Mouse (Mus musculus) inflammation-experienced regulatory T-cells, adult 6 months (primary cell): Measurements from ENCODE around the gene Fam189b. TPM values are rescaled to one million over a fixed set of nuclear protein-coding genes. Genes with fewer than 3 reads are reported as not detected.

Experiments used
- ATAC-seq: one replicate; pipeline ENCODE4 v1.8.0; 2017
- polyA plus RNA-seq, 3 experiments: library from polyadenylated mRNA; unstranded; fragments of 100-300 nt; shearing (Covaris generic); gene quantifications; one replicate each; pipeline ENCODE4 v1.2.1; 2017

Gene Fam189b
- polyA plus RNA-seq, 3 experiments from 2014 or later, result 132 to 223 (median 213) TPM

- no peak for ATAC-seq
Measured at GRCm38 (mm10) chr3:89166945-89167344, 16.0 kb upstream of the Fam189b start.

- ATAC-seq, result no peak
Measured at GRCm38 (mm10) chr3:89174844-89175243, 8.1 kb upstream of the Fam189b start.

- ATAC-seq, result no peak
Measured at GRCm38 (mm10) chr3:89175544-89175943, 7.4 kb upstream of the Fam189b start.

- no peak for ATAC-seq
Measured at GRCm38 (mm10) chr3:89176421-89176820, 6.5 kb upstream of the Fam189b start.

GRCm38 (mm10) chr3:89177242-89178106, 5.5 kb upstream of the Fam189b start, which contains the start of gene Scamp3:
TSS of gene Scamp3 (plus strand) at chr3:89177473.
- ATAC-seq, result peak; percentile 98

GRCm38 (mm10) chr3:89178107-89178385, 4.9 kb upstream of the Fam189b start:
- ATAC-seq, result no peak

- ATAC-seq, result no peak
Measured at GRCm38 (mm10) chr3:89179056-89179455, 3.9 kb upstream of the Fam189b start.

- ATAC-seq, result no peak
Measured at GRCm38 (mm10) chr3:89181749-89182500, 1.0 kb upstream of the Fam189b start.

GRCm38 (mm10) chr3:89182531-89183057, 349 bp upstream of the Fam189b start:
- peak; percentile 9 for ATAC-seq

- no peak for ATAC-seq
Measured at GRCm38 (mm10) chr3:89183959-89184315, 994 bp downstream of the Fam189b start.

- no peak for ATAC-seq
Measured at GRCm38 (mm10) chr3:89187197-89187596, 4.3 kb downstream of the Fam189b start.

- ATAC-seq, result peak; percentile 56
Measured at GRCm38 (mm10) chr3:89187690-89188477, 4.9 kb downstream of the Fam189b start.

GRCm38 (mm10) chr3:89188478-89188875, 5.5 kb downstream of the Fam189b start:
- peak; percentile 44 for ATAC-seq

- ATAC-seq, result peak; percentile 70
Measured at GRCm38 (mm10) chr3:89190436-89190835, 7.5 kb downstream of the Fam189b start.

- no peak for ATAC-seq
Measured at GRCm38 (mm10) chr3:89193351-89193750, 10.4 kb downstream of the Fam189b start.

- peak; percentile 39 for ATAC-seq
Measured at GRCm38 (mm10) chr3:89193853-89194252, 10.9 kb downstream of the Fam189b start.

- ATAC-seq, result peak; percentile 92
Measured at GRCm38 (mm10) chr3:89195979-89196877, 13.3 kb downstream of the Fam189b start.

GRCm38 (mm10) chr3:89199839-89200238, 16.9 kb downstream of the Fam189b start:
- no peak for ATAC-seq

- ATAC-seq, result peak; percentile 91
Measured at GRCm38 (mm10) chr3:89202253-89203141, 19.6 kb downstream of the Fam189b start, which contains the start of gene Gba. TSS of gene Gba (plus strand) at chr3:89202928.

- ATAC-seq, result no peak
Measured at GRCm38 (mm10) chr3:89203142-89203514, 20.2 kb downstream of the Fam189b start.

- no peak for ATAC-seq
Measured at GRCm38 (mm10) chr3:89206079-89206478, 23.1 kb downstream of the Fam189b start.
